Comparison of ENCODE assay signal across 13 mouse cellular contexts in the genomic region with DNA sequence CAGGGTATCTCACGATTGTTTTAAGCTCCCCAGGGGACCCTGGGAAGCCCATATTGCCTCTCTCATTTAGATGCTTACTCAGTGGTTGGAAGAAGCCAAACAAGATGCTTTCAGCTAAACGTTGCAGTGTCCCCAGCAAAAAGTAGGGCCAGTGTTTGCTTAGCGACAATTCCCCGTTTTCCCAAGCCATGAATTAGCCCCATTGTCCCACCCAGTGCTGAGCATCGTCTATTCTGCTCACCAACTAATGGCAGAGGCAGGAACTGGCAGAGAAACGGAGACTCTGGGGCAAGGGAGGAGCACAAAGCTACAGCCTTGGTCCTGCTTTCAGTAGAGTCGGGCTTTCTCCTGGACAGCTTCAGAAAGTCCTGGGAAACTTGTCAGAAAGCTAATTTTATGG. TPM values are rescaled to one million over a fixed set of nuclear protein-coding genes. Genes with fewer than 3 reads are reported as not detected.
DNase-seq lines count a peak whose midpoint lies in the region; ATAC-seq lines count a peak whose summit lies in the region.
"Had no signal": no experiment of that assay in that cellular context is flagged by ENCODE, and none has a peak within 500 bp of the region (broad histone marks: within the 10 kb centered on the region; RNA-seq: fewer than 3 reads in every experiment).

No protein-coding gene starts in this region.

- DNase-seq in forebrain, embryonic 11.5 days (ENCODE audit: low spot score) = no peak
- DNase-seq in right cerebral cortex, postnatal 10 days (ENCODE audit: low spot score in 2 of 2) = peak; percentile 53 to 65
- DNase-seq in right cerebral cortex, postnatal 14 days = no peak
- DNase-seq in left cerebral cortex, postnatal 14 days (ENCODE audit: low spot score in 2 of 2) = peak; percentile 12 to 15
- DNase-seq in retina, postnatal 1 day = peak; percentile 12
- no peak for DNase-seq in thymus, adult 18-20 months
- no peak for DNase-seq in thymus, postnatal 14 days
- DNase-seq: adrenal gland, adult 2 months; gastrocnemius, postnatal 10 days; kidney, adult 11 months; lung, embryonic 14.5 days; thymus, postnatal 25 days had no signal

- H3K4me2 ChIP-seq in forebrain, embryonic 13.5 days = peak overlapping the region; percentile 27
- H3K4me2 ChIP-seq in forebrain, embryonic 11.5 days (ENCODE audit: low read depth, low read length, severe bottlenecking) = no peak overlapping the region
- H3K4me2 ChIP-seq: lung, embryonic 14.5 days had no signal

- H3K36me3 ChIP-seq in forebrain, embryonic 13.5 days (ENCODE audit: poor library complexity, severe bottlenecking) = no peaks in the 10 kb centered on the region
- no peaks in the 10 kb centered on the region for H3K36me3 ChIP-seq in forebrain, embryonic 11.5 days (ENCODE audit: control insufficient read depth, insufficient read depth, low read length)

- 0 out of 2 replicates have a peak, but pooled peaks cover 3% of the 10 kb centered on the region for H3K9me3 ChIP-seq in forebrain, embryonic 13.5 days (replicated peaks)
- H3K9me3 ChIP-seq in forebrain, embryonic 11.5 days (ENCODE audit: control insufficient read depth, low read length) = no peaks in the 10 kb centered on the region

- H3K9ac ChIP-seq in forebrain, embryonic 13.5 days = no peak overlapping the region
- no peak overlapping the region for H3K9ac ChIP-seq in forebrain, embryonic 11.5 days (ENCODE audit: low read length)
- H3K9ac ChIP-seq: lung, embryonic 14.5 days had no signal

- peaks cover 9% of the 10 kb centered on the region for H3K4me1 ChIP-seq in forebrain, embryonic 13.5 days
- no peaks in the 10 kb centered on the region; the same call in 1 of the 2 replicates for H3K4me1 ChIP-seq in forebrain, embryonic 11.5 days (replicated peaks; ENCODE audit: control insufficient read depth, insufficient read depth, low read length)

- intact Hi-C loops in left cerebral cortex, postnatal 14 days (cut with DNase I) = no loop called here

- ATAC-seq in forebrain, embryonic 13.5 days = no peak
- ATAC-seq in forebrain, embryonic 11.5 days (replicated peaks; ENCODE audit: low FRiP score) = no peak

- no peak overlapping the region for H3K27ac ChIP-seq in forebrain, embryonic 13.5 days
- H3K27ac ChIP-seq in forebrain, embryonic 11.5 days (ENCODE audit: low read depth, low read length) = no peak overlapping the region

- 6% methylated on average over 7 of the region's 7 CpGs for WGBS in forebrain, embryonic 13.5 days
- 14% methylated on average over 7 of the region's 7 CpGs for WGBS in forebrain, embryonic 11.5 days

- no peaks in the 10 kb centered on the region for H3K27me3 ChIP-seq in forebrain, embryonic 13.5 days
- H3K27me3 ChIP-seq in forebrain, embryonic 11.5 days (ENCODE audit: control insufficient read depth, insufficient read depth, low read length) = no peaks in the 10 kb centered on the region

- no peak overlapping the region for H3K4me3 ChIP-seq in forebrain, embryonic 13.5 days
- H3K4me3 ChIP-seq in forebrain, embryonic 11.5 days (ENCODE audit: low read depth, low read length) = no peak overlapping the region

RNA-seq across cellular contexts. Expression of gene Pafah1b1, which starts 10.4 kb away (rescaled TPM):
- 59.0 and 64.5 TPM in 2 replicates for polyA plus RNA-seq in forebrain, embryonic 13.5 days (2015; fragmentation: Nextera tagmentation; extraction: Ambion mirVana)
- 90.2 and 91.1 TPM in 2 replicates for polyA plus RNA-seq in forebrain, embryonic 11.5 days (2014; fragmentation: Nextera tagmentation; extraction: Ambion mirVana)
- 100 to 1,000 TPM; 441 to 446 TPM for total RNA-seq in left cerebral cortex, postnatal 14 days (2021)

RNA-seq across cellular contexts. Expression of gene Mettl16, which starts 35.7 kb away (rescaled TPM):
- polyA plus RNA-seq in forebrain, embryonic 13.5 days (2015; fragmentation: Nextera tagmentation; extraction: Ambion mirVana) = 54.2 and 57.5 TPM in 2 replicates
- 53.3 and 57.0 TPM in 2 replicates for polyA plus RNA-seq in forebrain, embryonic 11.5 days (2014; fragmentation: Nextera tagmentation; extraction: Ambion mirVana)
- total RNA-seq in left cerebral cortex, postnatal 14 days (2021) = 10 to 100 TPM; 19.2 to 24.0 TPM

Comparison
In these comparisons a context has a peak if more than half of its experiments do, and no peak if none do; other contexts are left out.
1. DNase-seq: peak in right cerebral cortex, postnatal 10 days (2 of 2), left cerebral cortex, postnatal 14 days (2 of 2) and retina, postnatal 1 day (single experiment); none in forebrain, embryonic 11.5 days (single experiment), right cerebral cortex, postnatal 14 days (single experiment), thymus, adult 18-20 months (0 of 2) and thymus, postnatal 14 days (single experiment).